Mouse (Mus musculus) heart, adult 9 months (tissue): ENCODE data around the gene Idh3a.
"Not testable (repeated sequence)": the region's sequence is repeated elsewhere in the genome, so short reads cannot be mapped to it uniquely, and the experiment has no call there.

Experiments
- DNase-seq, 2 experiments: peaks; one replicate each; pipeline ENCODE4 v3.0.0; 2022; ENCODE audit warnings: low spot score in 2 of 2

The Idh3a gene

GRCm38 (mm10) chr9:54586199-54587061, at the start of gene Idh3a:
Idh3a (plus strand) TSS chr9:54586334.
- peak; percentile 97 to 98 for DNase-seq

DNA sequence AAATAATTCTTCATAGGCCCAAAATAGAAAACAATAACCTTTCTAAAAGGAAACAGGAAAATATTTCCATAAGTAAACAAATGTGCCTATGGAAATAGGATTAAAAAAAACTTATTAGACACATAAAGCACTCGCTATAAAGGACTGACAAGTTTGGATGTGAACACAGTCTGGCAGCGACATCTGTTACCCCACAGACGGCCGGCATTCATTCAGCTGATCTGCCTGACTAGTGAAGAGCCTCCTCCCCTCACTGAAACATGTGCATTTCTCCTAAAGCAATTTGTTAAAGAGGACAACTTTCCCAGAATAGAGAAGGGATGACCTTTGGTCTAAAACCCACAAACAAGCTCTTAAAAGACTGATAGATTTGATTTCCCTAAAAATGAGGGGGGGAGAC, 49.1 kb upstream of the Idh3a start:
- DNase-seq: no peak

GRCm38 (mm10) chr9:54537480-54537879, 48.7 kb upstream of the Idh3a start:
- DNase-seq: no peak

- DNase-seq: no peak
These were observed 47.9 kb upstream of the Idh3a start for GRCm38 (mm10) chr9:54538244-54538643.

- DNase-seq: no peak
These were observed 47.5 kb upstream of the Idh3a start, which contains the start of gene Sh2d7 for GRCm38 (mm10) chr9:54538684-54539083. Sh2d7 (plus strand) TSS chr9:54538984.

- no peak for DNase-seq
These were observed 45.3 kb upstream of the Idh3a start for GRCm38 (mm10) chr9:54540801-54541200.

- DNase-seq: no peak
These were observed 41.8 kb upstream of the Idh3a start for GRCm38 (mm10) chr9:54544212-54544953.

DNA sequence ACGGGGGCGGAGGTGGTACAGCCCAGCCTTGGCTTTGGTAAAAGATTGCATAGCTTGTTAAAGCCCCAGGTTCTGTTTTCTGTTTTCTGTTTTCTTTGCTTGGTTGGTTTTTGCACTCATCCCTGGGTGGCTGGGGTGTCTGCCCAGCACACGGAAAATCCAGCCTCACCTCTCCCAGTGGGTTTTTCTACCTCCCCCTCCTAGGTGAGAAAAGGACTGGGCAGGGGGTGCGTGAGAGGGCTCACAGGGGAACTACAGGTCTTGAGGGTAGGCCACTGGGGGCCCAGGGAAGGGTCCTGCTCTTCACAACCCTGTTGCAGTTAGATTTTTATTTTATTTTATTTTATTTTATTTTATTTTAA, 41.2 kb upstream of the Idh3a start:
- no peak for DNase-seq

- peak in 1 of 2 experiments; percentile 28 for DNase-seq
These were observed 38.6 kb upstream of the Idh3a start for GRCm38 (mm10) chr9:54547536-54547935.

DNA sequence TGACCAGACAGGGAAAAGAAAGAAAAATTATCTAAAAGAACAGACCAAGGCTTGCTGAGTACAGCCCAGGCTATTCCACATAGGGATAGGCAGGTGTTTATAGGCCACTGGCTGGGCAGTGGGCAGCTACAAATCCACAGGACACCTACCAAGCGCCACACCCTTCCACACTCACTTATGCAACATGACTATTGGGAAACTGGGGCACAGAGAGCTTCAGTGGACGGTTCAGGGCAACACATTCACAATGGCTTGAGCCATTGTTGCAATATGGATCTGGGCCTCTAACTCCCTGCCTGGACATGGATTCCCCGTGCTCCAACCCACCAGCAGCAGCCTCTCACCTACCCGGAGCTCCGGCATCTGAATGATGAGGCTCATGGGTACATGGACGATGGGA, 36.7 kb upstream of the Idh3a start:
- no peak for DNase-seq

GRCm38 (mm10) chr9:54552409-54552808, 33.7 kb upstream of the Idh3a start:
- no peak for DNase-seq

GRCm38 (mm10) chr9:54555044-54555443, 31.1 kb upstream of the Idh3a start:
- DNase-seq: no peak

DNA sequence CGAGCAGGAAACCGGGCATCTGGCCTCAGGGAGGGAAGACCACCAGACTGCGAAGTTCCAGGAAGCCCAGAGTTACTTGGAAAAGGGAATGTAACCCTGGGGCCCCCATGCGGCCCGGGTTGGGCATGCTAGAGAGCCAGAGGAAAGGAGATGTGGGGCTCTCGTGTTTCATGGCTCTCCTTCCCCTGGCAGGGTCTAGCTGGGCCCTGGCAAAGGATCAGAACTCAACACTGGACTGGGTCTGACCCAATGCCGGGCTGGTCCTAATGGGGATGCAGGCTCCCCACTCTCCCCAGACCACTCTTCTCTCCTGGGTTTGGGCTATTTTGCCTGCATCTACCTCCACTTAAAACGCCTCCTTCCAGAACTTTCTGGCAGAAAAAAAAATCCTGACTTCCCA, 27.4 kb upstream of the Idh3a start:
- DNase-seq: no peak

DNA sequence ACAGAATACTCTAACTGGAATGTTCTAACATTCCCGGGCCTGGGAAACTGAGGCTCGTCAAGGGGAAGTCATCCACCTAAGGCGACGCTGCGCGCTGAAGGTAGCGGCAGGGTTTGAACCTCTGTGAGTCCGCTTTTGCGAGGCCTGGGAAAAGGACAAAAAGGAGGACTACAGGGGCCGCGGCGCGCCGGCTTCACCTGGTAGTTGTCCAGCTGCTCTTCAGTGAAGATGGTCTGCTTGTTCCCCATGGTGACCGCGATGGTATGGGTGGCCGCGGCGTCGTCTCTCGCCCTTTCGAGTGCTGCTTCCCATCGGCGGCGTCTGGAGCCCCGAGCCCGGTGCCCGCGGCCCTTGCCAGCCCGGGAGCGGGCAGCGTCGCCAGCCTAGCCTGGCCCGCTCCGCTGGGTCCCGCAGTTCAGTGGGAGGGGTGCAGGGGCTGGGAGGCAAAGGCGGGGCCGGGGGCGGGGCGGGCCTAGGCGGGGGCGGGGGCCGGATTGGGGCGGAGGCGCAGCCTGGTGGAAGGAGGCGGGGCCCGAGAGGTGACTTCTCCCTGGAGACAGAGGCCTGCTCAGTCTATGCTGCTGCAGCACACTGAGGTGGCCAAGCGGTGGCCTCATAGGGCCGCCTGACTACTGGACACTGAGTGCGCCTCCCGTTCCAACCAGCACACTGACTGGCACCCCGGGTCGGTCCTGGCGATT, 26.2 kb upstream of the Idh3a start, which contains the start of gene Cib2:
TSS of gene Cib2 (minus strand) at position 448 of the 701 bp plus-strand sequence.
- peak; percentile 78 to 79 for DNase-seq

DNA sequence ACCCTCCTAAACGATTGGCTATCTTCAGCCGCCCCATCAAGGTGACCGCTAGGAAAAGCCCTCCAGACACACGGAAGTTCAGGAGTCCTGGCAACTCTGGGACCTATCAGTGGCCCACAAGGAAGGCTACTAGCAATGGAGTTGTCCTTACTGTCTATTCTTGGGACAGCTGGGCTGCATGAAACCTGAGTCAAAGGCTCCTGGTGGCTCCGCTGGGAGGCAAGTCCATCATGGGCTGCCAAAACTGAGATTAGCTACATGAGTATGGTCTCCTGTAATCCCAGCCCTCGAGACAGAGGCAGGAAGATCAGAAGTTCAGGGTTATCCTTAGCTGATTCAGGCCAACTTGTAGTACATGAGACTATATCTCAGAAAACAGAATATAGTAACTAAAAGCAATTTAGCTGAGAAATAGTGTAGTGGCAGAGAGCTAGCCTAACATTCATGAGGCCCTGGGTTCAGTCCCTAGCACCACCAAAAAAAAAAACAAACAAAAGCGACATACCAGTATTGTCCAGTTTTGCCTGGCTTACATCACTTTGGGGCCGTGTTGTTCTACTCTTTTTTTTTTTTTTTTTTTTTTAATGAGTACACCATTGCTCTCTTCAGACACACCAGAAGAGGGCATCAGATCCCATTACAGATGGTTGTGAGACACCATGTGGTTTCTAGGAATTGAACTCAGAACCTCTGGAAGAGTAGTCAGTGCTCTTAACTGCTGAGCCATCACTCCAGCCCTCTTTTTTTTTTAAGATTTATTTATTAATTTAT, 25.1 kb upstream of the Idh3a start:
- DNase-seq: no peak

GRCm38 (mm10) chr9:54566958-54567357, 19.2 kb upstream of the Idh3a start:
- no peak for DNase-seq

GRCm38 (mm10) chr9:54568732-54569131, 17.4 kb upstream of the Idh3a start:
- DNase-seq: no peak

- DNase-seq: no peak
These were observed 14.8 kb upstream of the Idh3a start for GRCm38 (mm10) chr9:54571130-54571839.

DNA sequence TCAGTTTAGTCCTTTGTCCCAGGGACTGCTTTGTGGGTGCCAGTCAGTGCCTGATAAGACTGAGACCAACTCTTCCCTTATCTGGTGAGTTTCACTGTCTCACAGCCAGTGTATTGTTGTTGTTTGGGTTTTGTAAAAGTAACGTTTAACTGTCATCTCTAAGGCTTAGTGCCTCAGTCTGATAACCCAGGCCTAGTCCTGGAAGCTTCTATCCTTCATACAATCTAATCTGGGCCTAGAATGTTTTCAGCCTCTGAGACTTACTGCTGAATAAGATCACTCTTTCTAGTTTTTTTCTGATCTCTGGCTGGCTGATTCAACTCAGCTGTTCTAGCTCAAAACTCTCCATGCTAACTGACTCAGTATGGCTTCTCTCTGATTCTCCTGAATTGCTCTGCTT, 2.4 kb upstream of the Idh3a start:
- DNase-seq: no peak

GRCm38 (mm10) chr9:54584127-54584526, 2.0 kb upstream of the Idh3a start:
- DNase-seq: not testable (repeated sequence)

DNA sequence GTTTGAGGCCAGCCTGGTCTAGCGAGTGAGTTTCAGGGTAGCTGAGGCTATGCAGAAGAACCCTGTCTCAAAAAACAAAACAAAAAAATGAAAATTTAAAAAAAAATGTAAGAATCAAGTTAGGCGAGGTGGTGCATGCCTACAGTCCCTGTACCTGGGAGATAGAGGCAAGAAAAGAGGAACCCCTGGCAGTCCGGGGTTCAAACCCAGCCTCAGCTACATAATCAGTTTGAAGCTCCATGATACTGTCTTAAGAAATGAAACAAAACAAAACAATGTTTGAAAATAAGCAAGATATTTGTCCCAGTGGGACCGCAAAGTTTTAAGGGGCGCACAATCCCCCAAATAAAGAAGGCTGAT, 315 bp upstream of the Idh3a start:
- no peak for DNase-seq
